Mouse (Mus musculus): ENCODE results near the gene Exoc4.

DNA sequence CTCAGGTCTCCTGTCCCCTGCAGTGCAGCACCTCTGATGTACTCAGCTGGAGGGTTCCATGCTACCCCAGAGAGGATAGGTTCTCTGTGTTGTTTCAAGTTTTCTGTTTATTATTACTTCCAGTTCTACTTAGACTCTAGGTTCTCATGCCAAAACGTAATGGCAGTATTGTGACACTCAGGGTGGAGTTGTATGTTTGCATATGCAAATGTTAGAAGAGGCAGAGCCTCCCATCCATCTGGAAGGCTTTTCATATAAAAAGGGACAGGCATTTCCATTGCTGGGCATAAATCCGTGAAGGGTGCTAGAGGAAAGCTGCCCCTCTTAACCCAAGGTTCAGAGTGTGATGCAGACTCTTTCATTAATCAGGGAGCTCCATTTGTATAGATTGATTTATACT, 205.5 kb downstream of the Exoc4 start:
- TF ChIP-seq GATA1 (IDR thresholded peaks at IDR 0.05; ENCODE audit: borderline replicate concordance, low read length): no peak
- no peak for TF ChIP-seq CTCF (IDR thresholded peaks at IDR 0.05; ENCODE audit: low read depth, low read length)
- TF ChIP-seq GATA2 (IDR thresholded peaks at IDR 0.05; ENCODE audit: borderline replicate concordance, low read depth, low read length): no peak
- no peak for TF ChIP-seq POLR2AphosphoS5 (IDR thresholded peaks at IDR 0.05; ENCODE audit: insufficient replicate concordance, low read depth, low read length)

Data from G1E (cell line).